In the genomic region with DNA sequence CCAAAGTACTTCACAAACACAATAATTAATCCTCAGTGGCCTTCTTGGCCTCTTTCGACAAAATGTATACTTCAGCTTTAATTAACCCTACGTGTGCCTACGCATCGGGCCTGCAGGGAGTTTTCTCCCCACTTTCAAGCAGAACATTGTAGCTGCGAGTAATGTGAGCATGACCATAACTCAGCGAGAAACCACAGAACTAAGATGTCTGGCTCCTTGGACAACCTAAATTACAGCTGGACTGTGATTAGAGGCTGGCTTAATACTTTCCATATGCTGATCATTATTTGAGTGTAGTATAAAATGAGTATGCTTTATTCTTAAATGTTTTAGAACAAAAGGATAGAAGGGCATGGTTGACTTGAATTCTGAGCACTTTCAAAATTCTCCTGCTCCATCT, we compare ENCODE assay signal across 29 mouse cellular contexts. TPM values are rescaled to one million over a fixed set of nuclear protein-coding genes. Genes with fewer than 3 reads are reported as not detected.
DNase-seq lines count a peak whose midpoint lies in the region; ATAC-seq and TF ChIP-seq lines count a peak whose summit lies in the region.
"Had no signal": no experiment of that assay in that cellular context is flagged by ENCODE, and none has a peak within 500 bp of the region (broad histone marks: within the 10 kb centered on the region; RNA-seq: fewer than 3 reads in every experiment).

No protein-coding gene starts in this region.

- H3K27ac ChIP-seq in forebrain, embryonic 11.5 days (ENCODE audit: low read depth, low read length) = no peak overlapping the region
- H3K27ac ChIP-seq in forebrain, postnatal 0 days (ENCODE audit: low read depth, low read length) = no peak overlapping the region
- H3K27ac ChIP-seq in embryonic facial prominence, embryonic 10.5 days (replicated peaks) = 0 out of 2 replicates have a peak overlapping the region, but pooled peaks have one; percentile 14
- H3K27ac ChIP-seq in embryonic facial prominence, embryonic 14.5 days (replicated peaks; ENCODE audit: low read depth, low read length) = no peak overlapping the region
- peak overlapping the region; percentile 66; the same call in 1 of the 2 replicates for H3K27ac ChIP-seq in limb, embryonic 10.5 days
- H3K27ac ChIP-seq: heart, adult 2 months; hindbrain, embryonic 13.5 days; limb, embryonic 15.5 days; liver, embryonic 15.5 days; neural tube, embryonic 13.5 days had no signal

- H3K36me3 ChIP-seq in forebrain, embryonic 11.5 days (ENCODE audit: control insufficient read depth, insufficient read depth, low read length) = no peaks in the 10 kb centered on the region
- no peaks in the 10 kb centered on the region for H3K36me3 ChIP-seq in forebrain, postnatal 0 days (ENCODE audit: insufficient read depth)
- H3K36me3 ChIP-seq in embryonic facial prominence, embryonic 10.5 days (replicated peaks) = no peaks in the 10 kb centered on the region
- H3K36me3 ChIP-seq in embryonic facial prominence, embryonic 14.5 days (ENCODE audit: control insufficient read depth, insufficient read depth, low read length) = no peaks in the 10 kb centered on the region
- no peaks in the 10 kb centered on the region for H3K36me3 ChIP-seq in limb, embryonic 10.5 days
- H3K36me3 ChIP-seq: G1E; heart, embryonic 12.5 days; hindbrain, embryonic 13.5 days; limb, embryonic 15.5 days; liver, embryonic 15.5 days; neural tube, embryonic 13.5 days had no signal

- H3K4me1 ChIP-seq in forebrain, embryonic 11.5 days (replicated peaks; ENCODE audit: control insufficient read depth, insufficient read depth, low read length) = no peaks in the 10 kb centered on the region
- H3K4me1 ChIP-seq in forebrain, postnatal 0 days (ENCODE audit: insufficient read depth) = no peaks in the 10 kb centered on the region
- H3K4me1 ChIP-seq in embryonic facial prominence, embryonic 10.5 days = no peaks in the 10 kb centered on the region; the same call in 1 of the 2 replicates
- H3K4me1 ChIP-seq in embryonic facial prominence, embryonic 14.5 days (ENCODE audit: control insufficient read depth, insufficient read depth, low read length) = peaks cover 10% of the 10 kb centered on the region; the same call in 1 of the 2 replicates
- H3K4me1 ChIP-seq in limb, embryonic 10.5 days = peaks cover 28% of the 10 kb centered on the region
- H3K4me1 ChIP-seq: heart, embryonic 12.5 days; hindbrain, embryonic 13.5 days; liver, embryonic 15.5 days; neural tube, embryonic 13.5 days had no signal

- WGBS in forebrain, embryonic 11.5 days = 74% methylated on average over 6 of the region's 6 CpGs
- 77% methylated on average over 6 of the region's 6 CpGs for WGBS in forebrain, postnatal 0 days
- WGBS in embryonic facial prominence, embryonic 10.5 days = 52% methylated on average over 6 of the region's 6 CpGs
- WGBS in embryonic facial prominence, embryonic 14.5 days = 31% methylated on average over 6 of the region's 6 CpGs
- WGBS in limb, embryonic 10.5 days = 29% methylated on average over 6 of the region's 6 CpGs

- peak; percentile 21 for DNase-seq in forebrain, embryonic 11.5 days (ENCODE audit: low spot score)
- no peak for DNase-seq in forebrain, postnatal 0 days
- no peak for DNase-seq in embryonic facial prominence, embryonic 10.5 days (ENCODE audit: low spot score)
- peak; percentile 79 for DNase-seq in embryonic facial prominence, embryonic 14.5 days (ENCODE audit: low spot score)
- DNase-seq in limb, embryonic 10.5 days (ENCODE audit: low spot score) = peak; percentile 44
- no peak for DNase-seq in thymus, adult 18-20 months
- DNase-seq in frontal cortex, postnatal 10 days (ENCODE audit: low spot score in 2 of 2) = no peak
- DNase-seq in spleen, postnatal 14 days (ENCODE audit: low spot score in 2 of 2) = no peak
- DNase-seq: adrenal gland, postnatal 10 days; cerebellum, adult 11-12 months; cerebellum, adult 9-11 months; heart, adult 2 months; heart, postnatal 4 days; kidney, adult 8-10 months; kidney, postnatal 10 days; layer of hippocampus, postnatal 36 days; lung, embryonic 14.5 days; right cerebral cortex, postnatal 4 days; thymus, postnatal 25 days had no signal

- no peak for ATAC-seq in forebrain, embryonic 11.5 days (replicated peaks; ENCODE audit: low FRiP score)
- ATAC-seq in forebrain, postnatal 0 days = no peak
- ATAC-seq in embryonic facial prominence, embryonic 14.5 days (ENCODE audit: low read depth) = peak; percentile 61; the same call in 1 of the 2 replicates
- ATAC-seq: forebrain, embryonic 14.5 days; inflammation-experienced regulatory T-cells, adult 6 months had no signal

- no peak overlapping the region for H3K4me3 ChIP-seq in forebrain, embryonic 11.5 days (ENCODE audit: low read depth, low read length)
- no peak overlapping the region for H3K4me3 ChIP-seq in forebrain, postnatal 0 days (ENCODE audit: low read depth, low read length)
- no peak overlapping the region for H3K4me3 ChIP-seq in embryonic facial prominence, embryonic 10.5 days
- no peak overlapping the region for H3K4me3 ChIP-seq in embryonic facial prominence, embryonic 14.5 days (ENCODE audit: low read depth, low read length)
- no peak overlapping the region for H3K4me3 ChIP-seq in limb, embryonic 10.5 days
- H3K4me3 ChIP-seq: heart, adult 2 months; heart, embryonic 12.5 days; hindbrain, embryonic 13.5 days; limb, embryonic 15.5 days; liver, embryonic 15.5 days; myocyte; neural tube, embryonic 13.5 days had no signal

- H3K9ac ChIP-seq in forebrain, embryonic 11.5 days (ENCODE audit: low read length) = no peak overlapping the region
- H3K9ac ChIP-seq in forebrain, postnatal 0 days = no peak overlapping the region
- H3K9ac ChIP-seq in embryonic facial prominence, embryonic 14.5 days (ENCODE audit: low read depth, low read length) = no peak overlapping the region
- H3K9ac ChIP-seq: heart, embryonic 12.5 days; hindbrain, embryonic 13.5 days; limb, embryonic 15.5 days; liver, embryonic 15.5 days; lung, embryonic 14.5 days; neural tube, embryonic 13.5 days had no signal

- no peak for TF ChIP-seq CTCF in forebrain, postnatal 0 days (IDR thresholded peaks at IDR 0.05; ENCODE audit: low read depth)

- no peaks in the 10 kb centered on the region for H3K9me3 ChIP-seq in forebrain, embryonic 11.5 days (ENCODE audit: control insufficient read depth, low read length)
- no peaks in the 10 kb centered on the region for H3K9me3 ChIP-seq in forebrain, postnatal 0 days (ENCODE audit: low read length)
- H3K9me3 ChIP-seq in embryonic facial prominence, embryonic 10.5 days = no peaks in the 10 kb centered on the region
- no peaks in the 10 kb centered on the region for H3K9me3 ChIP-seq in embryonic facial prominence, embryonic 14.5 days (ENCODE audit: control insufficient read depth, low read length)
- no peaks in the 10 kb centered on the region for H3K9me3 ChIP-seq in limb, embryonic 10.5 days (replicated peaks)
- H3K9me3 ChIP-seq: G1E; heart, embryonic 12.5 days; hindbrain, embryonic 13.5 days; limb, embryonic 15.5 days; liver, embryonic 15.5 days; neural tube, embryonic 13.5 days had no signal

- no peak overlapping the region for H3K4me2 ChIP-seq in forebrain, embryonic 11.5 days (ENCODE audit: low read depth, low read length, severe bottlenecking)
- H3K4me2 ChIP-seq in forebrain, postnatal 0 days (ENCODE audit: low read depth) = no peak overlapping the region
- no peak overlapping the region for H3K4me2 ChIP-seq in embryonic facial prominence, embryonic 14.5 days (ENCODE audit: low read depth, low read length)
- H3K4me2 ChIP-seq: heart, embryonic 12.5 days; hindbrain, embryonic 13.5 days; limb, embryonic 15.5 days; liver, embryonic 15.5 days; lung, embryonic 14.5 days; midbrain, embryonic 11.5 days; neural tube, embryonic 13.5 days had no signal

- no peaks in the 10 kb centered on the region for H3K27me3 ChIP-seq in forebrain, embryonic 11.5 days (ENCODE audit: control insufficient read depth, insufficient read depth, low read length)
- H3K27me3 ChIP-seq in forebrain, postnatal 0 days (ENCODE audit: insufficient read depth, low read length) = no peaks in the 10 kb centered on the region
- H3K27me3 ChIP-seq in embryonic facial prominence, embryonic 10.5 days (replicated peaks; ENCODE audit: low read depth, poor library complexity, severe bottlenecking) = no peaks in the 10 kb centered on the region
- H3K27me3 ChIP-seq in embryonic facial prominence, embryonic 14.5 days (replicated peaks; ENCODE audit: control insufficient read depth, insufficient read depth, low read length) = no peaks in the 10 kb centered on the region
- H3K27me3 ChIP-seq in limb, embryonic 10.5 days (ENCODE audit: low read depth, poor library complexity, severe bottlenecking) = no peaks in the 10 kb centered on the region
- H3K27me3 ChIP-seq: heart, embryonic 12.5 days; hindbrain, embryonic 13.5 days; limb, embryonic 15.5 days; liver, embryonic 15.5 days; neural tube, embryonic 13.5 days had no signal

RNA-seq across cellular contexts. Expression of a gene that starts 9.9 kb away (rescaled TPM):
- polyA plus RNA-seq in forebrain, embryonic 11.5 days (2014; fragmentation: Nextera tagmentation; extraction: Ambion mirVana) = 3.1 and 3.5 TPM in 2 replicates
- total RNA-seq in forebrain, postnatal 0 days (2014; rRNA removed) = 2.7 and 4.4 TPM in 2 replicates
- 0.93 and 2.1 TPM in 2 replicates for polyA plus RNA-seq in forebrain, postnatal 0 days (2015; fragmentation: Nextera tagmentation; extraction: Ambion mirVana)
- polyA plus RNA-seq in embryonic facial prominence, embryonic 10.5 days (2016; fragmentation: Nextera tagmentation; extraction: Ambion mirVana) = 3.3 and 3.8 TPM in 2 replicates
- 7.7 and 8.2 TPM in 2 replicates for polyA plus RNA-seq in embryonic facial prominence, embryonic 14.5 days (2014; fragmentation: Nextera tagmentation; extraction: Ambion mirVana)
- polyA plus RNA-seq in limb, embryonic 10.5 days (2016; fragmentation: Nextera tagmentation; extraction: Ambion mirVana) = 3.4 and 6.3 TPM in 2 replicates

Comparison
In these comparisons a context has a peak if more than half of its experiments do, and no peak if none do; other contexts are left out.
1. DNase-seq: peak in forebrain, embryonic 11.5 days (single experiment), embryonic facial prominence, embryonic 14.5 days (single experiment) and limb, embryonic 10.5 days (single experiment); none in forebrain, postnatal 0 days (single experiment), embryonic facial prominence, embryonic 10.5 days (single experiment), thymus, adult 18-20 months (0 of 2), frontal cortex, postnatal 10 days (0 of 2) and spleen, postnatal 14 days (0 of 2).
2. H3K27ac ChIP-seq: peak in embryonic facial prominence, embryonic 10.5 days (single experiment) and limb, embryonic 10.5 days (single experiment); none in forebrain, embryonic 11.5 days (single experiment), forebrain, postnatal 0 days (single experiment) and embryonic facial prominence, embryonic 14.5 days (single experiment).